Mouse (Mus musculus): ENCODE data around the gene 9230102O04Rik. TPM values are rescaled to one million over a fixed set of nuclear protein-coding genes. Genes with fewer than 3 reads are reported as not detected.

9230102O04Rik gene
- polyA plus RNA-seq, 1 experiment from 2014 or later: not detected

DNA sequence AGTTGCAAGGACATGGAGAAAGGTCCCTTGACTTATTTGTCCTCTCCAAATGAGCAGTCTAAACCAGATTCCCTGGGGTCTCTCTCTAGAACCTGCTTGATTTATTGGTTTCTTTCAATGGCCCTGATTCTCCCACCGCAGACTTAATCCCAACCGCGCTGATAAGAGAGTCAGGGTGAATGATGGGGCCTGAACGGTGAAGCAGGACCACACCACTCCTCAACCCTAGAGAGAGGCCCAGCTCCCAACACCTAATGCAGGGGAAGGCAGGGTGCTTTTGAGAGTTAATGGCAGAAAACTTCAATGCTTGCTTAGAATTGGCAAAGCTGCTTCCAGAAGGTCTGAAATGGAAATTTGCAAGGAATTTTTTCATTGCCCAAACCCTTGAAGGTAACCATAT, 14.1 kb downstream of the 9230102O04Rik start:
- H3K4me1 ChIP-seq (replicated peaks; ENCODE audit: control insufficient read depth, insufficient read depth, low read length): no peaks in the 10 kb centered on the region
- no peak overlapping the region for H3K27ac ChIP-seq (ENCODE audit: low read depth, low read length)
- ATAC-seq: no peak
- H3K9ac ChIP-seq (ENCODE audit: low read depth, low read length): no peak overlapping the region
- no peaks in the 10 kb centered on the region for H3K36me3 ChIP-seq (ENCODE audit: control insufficient read depth, insufficient read depth)
- no peak for TF ChIP-seq CTCF (IDR thresholded peaks at IDR 0.05; ENCODE audit: low read depth)
- peaks cover 65% of the 10 kb centered on the region for H3K27me3 ChIP-seq (replicated peaks; ENCODE audit: control insufficient read depth, insufficient read depth, low read length)
- no peaks in the 10 kb centered on the region for H3K9me3 ChIP-seq (ENCODE audit: control insufficient read depth)
- 32% methylated on average over 4 of the region's 4 CpGs for WGBS
- no peak overlapping the region for H3K4me3 ChIP-seq (ENCODE audit: low read depth, low read length)
- no peak overlapping the region for H3K4me2 ChIP-seq (replicated peaks; ENCODE audit: low read depth)

DNA sequence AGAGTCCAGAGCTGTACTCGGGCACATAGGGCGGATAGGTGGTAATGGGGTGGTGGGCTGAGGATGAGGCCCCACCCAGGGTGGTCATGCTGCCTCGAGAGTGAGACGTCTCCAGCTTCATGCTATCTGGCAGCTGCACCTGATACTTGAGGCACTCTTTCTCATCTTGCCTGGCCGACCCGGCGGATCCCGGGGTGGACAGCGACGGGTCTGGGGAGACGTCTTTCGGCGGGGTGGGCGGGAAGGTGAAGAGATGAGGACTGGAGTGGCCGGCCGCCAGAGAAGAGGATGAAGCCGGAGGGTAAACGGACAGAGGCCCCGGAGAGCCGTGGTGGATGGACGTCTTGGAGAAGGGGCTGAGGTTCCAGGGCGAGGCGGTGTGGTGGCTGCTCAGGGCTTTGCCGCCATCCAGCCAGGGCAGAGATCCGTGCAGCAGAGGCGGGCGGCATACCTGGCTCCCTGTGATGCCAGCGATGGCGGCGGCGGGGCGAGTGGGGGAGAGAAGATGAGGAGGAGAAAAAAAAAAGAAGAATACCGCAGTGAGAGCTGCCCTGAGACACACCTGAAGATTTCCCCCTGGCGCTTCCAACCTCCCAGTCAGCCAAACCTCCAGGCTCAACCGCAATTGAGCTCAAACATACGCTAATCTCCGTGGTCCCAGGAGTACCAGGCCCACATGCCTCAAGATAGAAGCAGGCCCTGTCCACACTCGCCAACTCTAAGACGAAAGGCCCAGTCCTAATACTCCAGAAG, 14.7 kb downstream of the 9230102O04Rik start:
- Histone ChIP-seq H3K27me3 (replicated peaks; ENCODE audit: control insufficient read depth, insufficient read depth, low read length) (peaks cover 59% of the 10 kb centered on the region), H3K4me3 (ENCODE audit: low read depth, low read length) (no peak overlapping the region), H3K9ac (ENCODE audit: low read depth, low read length) (no peak overlapping the region), H3K9me3 (ENCODE audit: control insufficient read depth) (no peaks in the 10 kb centered on the region), H3K36me3 (ENCODE audit: control insufficient read depth, insufficient read depth) (no peaks in the 10 kb centered on the region), H3K4me1 (replicated peaks; ENCODE audit: control insufficient read depth, insufficient read depth, low read length) (no peaks in the 10 kb centered on the region), H3K4me2 (replicated peaks; ENCODE audit: low read depth) (no peak overlapping the region), H3K27ac (ENCODE audit: low read depth, low read length) (no peak overlapping the region)
- no peak for TF ChIP-seq CTCF (IDR thresholded peaks at IDR 0.05; ENCODE audit: low read depth)
- WGBS: 18% methylated on average over 39 of the region's 39 CpGs
- no peak for ATAC-seq

DNA sequence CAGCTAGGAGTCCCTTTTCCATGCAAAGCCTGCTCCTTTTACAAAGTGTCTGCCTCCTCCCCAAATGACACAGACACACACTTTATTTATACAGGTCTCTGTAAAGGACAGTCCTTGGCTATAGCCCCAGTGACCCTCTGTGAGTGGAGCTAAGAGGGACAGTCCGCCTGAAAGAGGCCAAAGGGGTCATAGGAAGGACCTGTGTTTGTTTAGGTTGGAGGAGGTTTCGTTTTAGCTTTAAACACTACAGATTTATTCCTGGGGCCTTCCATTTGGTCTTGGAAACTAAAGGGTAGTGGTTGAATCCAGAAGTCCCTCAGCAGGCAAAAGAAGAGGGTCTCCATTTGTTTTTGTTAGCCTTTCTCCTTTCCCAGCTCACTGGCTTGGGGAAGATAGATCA, 15.6 kb downstream of the 9230102O04Rik start:
- WGBS: 54% methylated on average over 2 of the region's 2 CpGs
- H3K4me2 ChIP-seq (replicated peaks; ENCODE audit: low read depth): no peak overlapping the region
- no peaks in the 10 kb centered on the region for H3K36me3 ChIP-seq (ENCODE audit: control insufficient read depth, insufficient read depth)
- H3K4me3 ChIP-seq (ENCODE audit: low read depth, low read length): no peak overlapping the region
- H3K4me1 ChIP-seq (replicated peaks; ENCODE audit: control insufficient read depth, insufficient read depth, low read length): no peaks in the 10 kb centered on the region
- H3K9ac ChIP-seq (ENCODE audit: low read depth, low read length): no peak overlapping the region
- H3K9me3 ChIP-seq (ENCODE audit: control insufficient read depth): no peaks in the 10 kb centered on the region
- no peak for TF ChIP-seq CTCF (IDR thresholded peaks at IDR 0.05; ENCODE audit: low read depth)
- peaks cover 55% of the 10 kb centered on the region for H3K27me3 ChIP-seq (replicated peaks; ENCODE audit: control insufficient read depth, insufficient read depth, low read length)
- H3K27ac ChIP-seq (ENCODE audit: low read depth, low read length): no peak overlapping the region
- no peak for ATAC-seq

DNA sequence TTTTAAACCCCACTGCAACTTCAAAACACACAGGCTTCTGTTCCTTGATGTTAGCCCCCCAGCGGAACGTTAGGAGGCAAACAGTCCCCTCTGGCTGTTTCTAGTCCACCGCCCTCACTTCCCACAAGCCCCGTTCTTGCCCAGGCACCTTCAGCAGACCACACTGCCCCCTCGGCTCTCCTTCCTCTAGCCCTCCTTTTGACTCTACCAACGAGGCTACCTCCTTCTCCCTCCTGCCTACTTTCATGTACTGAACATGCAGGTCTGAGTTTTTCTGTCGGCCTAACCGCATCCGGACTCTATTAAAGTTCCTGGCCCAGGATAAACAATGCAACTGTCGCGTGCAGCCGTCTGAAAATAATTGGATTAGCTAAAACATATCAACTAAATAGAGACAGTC, 16.7 kb downstream of the 9230102O04Rik start:
- Histone ChIP-seq H3K9ac (ENCODE audit: low read depth, low read length) (no peak overlapping the region), H3K27ac (ENCODE audit: low read depth, low read length) (no peak overlapping the region), H3K4me1 (replicated peaks; ENCODE audit: control insufficient read depth, insufficient read depth, low read length) (no peaks in the 10 kb centered on the region), H3K4me2 (replicated peaks; ENCODE audit: low read depth) (no peak overlapping the region), H3K4me3 (ENCODE audit: low read depth, low read length) (no peak overlapping the region), H3K36me3 (ENCODE audit: control insufficient read depth, insufficient read depth) (no peaks in the 10 kb centered on the region), H3K9me3 (ENCODE audit: control insufficient read depth) (no peaks in the 10 kb centered on the region), H3K27me3 (replicated peaks; ENCODE audit: control insufficient read depth, insufficient read depth, low read length) (peaks cover 48% of the 10 kb centered on the region)
- ATAC-seq: no peak
- TF ChIP-seq CTCF (IDR thresholded peaks at IDR 0.05; ENCODE audit: low read depth): no peak
- WGBS: 41% methylated on average over 12 of the region's 12 CpGs

DNA sequence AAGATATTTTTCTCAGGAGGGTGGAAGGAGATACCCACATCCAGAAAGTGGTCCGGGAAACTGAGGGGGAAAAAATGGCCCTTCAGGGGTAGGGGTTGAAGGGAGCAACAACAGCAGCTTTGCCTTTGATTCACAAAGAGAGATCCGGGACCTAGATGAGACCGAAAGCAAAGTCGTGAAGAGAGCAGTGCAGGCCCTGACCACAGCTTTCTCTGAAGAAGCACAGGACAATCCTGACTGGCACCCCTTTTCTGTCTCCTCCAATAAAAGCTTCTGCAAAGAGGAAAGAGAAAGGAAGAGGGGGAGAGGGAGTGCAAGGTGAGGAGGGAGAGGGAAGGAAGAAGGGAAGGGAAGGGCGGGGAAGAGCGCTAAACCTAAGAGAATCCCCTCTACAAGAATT, 17.5 kb downstream of the 9230102O04Rik start:
- Histone ChIP-seq H3K4me2 (replicated peaks; ENCODE audit: low read depth) (no peak overlapping the region), H3K9ac (ENCODE audit: low read depth, low read length) (no peak overlapping the region), H3K27ac (ENCODE audit: low read depth, low read length) (no peak overlapping the region), H3K36me3 (ENCODE audit: control insufficient read depth, insufficient read depth) (no peaks in the 10 kb centered on the region), H3K9me3 (ENCODE audit: control insufficient read depth) (no peaks in the 10 kb centered on the region), H3K27me3 (replicated peaks; ENCODE audit: control insufficient read depth, insufficient read depth, low read length) (peaks cover 40% of the 10 kb centered on the region), H3K4me1 (replicated peaks; ENCODE audit: control insufficient read depth, insufficient read depth, low read length) (no peaks in the 10 kb centered on the region), H3K4me3 (ENCODE audit: low read depth, low read length) (no peak overlapping the region)
- no peak for ATAC-seq
- no peak for TF ChIP-seq CTCF (IDR thresholded peaks at IDR 0.05; ENCODE audit: low read depth)
- WGBS: 67% methylated on average over 6 of the region's 6 CpGs

DNA sequence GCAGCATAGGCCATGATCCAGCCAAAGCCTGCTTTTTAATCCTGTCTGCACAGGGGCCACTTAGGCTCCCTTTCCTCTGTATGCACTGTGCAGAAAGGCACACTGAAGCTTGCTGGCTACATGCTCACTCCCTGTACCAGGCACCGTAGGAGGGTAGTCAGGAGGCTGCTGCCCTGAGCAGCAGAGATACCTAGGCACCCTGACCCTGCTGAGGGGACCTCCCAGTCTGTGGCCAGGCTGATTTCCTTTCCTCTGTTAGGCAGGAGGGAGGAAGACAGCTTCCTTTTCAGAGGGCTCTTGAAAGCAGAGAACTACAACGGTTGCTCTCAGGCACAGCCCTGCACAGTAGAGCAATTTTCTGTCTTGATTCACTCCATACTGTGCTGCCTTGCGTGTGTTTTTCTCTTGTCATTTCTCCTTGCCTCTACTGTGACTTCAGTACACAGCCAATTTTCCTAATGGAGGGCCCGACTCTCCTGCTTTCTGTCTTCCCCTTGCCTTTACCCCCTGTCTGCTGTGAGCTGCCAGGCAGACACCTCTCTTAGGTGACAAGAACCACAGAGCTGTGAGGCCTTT, 18.1 kb downstream of the 9230102O04Rik start:
- no peaks in the 10 kb centered on the region for H3K9me3 ChIP-seq (ENCODE audit: control insufficient read depth)
- no peaks in the 10 kb centered on the region for H3K36me3 ChIP-seq (ENCODE audit: control insufficient read depth, insufficient read depth)
- peaks cover 35% of the 10 kb centered on the region for H3K27me3 ChIP-seq (replicated peaks; ENCODE audit: control insufficient read depth, insufficient read depth, low read length)
- no peak overlapping the region for H3K4me2 ChIP-seq (replicated peaks; ENCODE audit: low read depth)
- no peak overlapping the region for H3K27ac ChIP-seq (ENCODE audit: low read depth, low read length)
- H3K4me3 ChIP-seq (ENCODE audit: low read depth, low read length): no peak overlapping the region
- no peak overlapping the region for H3K9ac ChIP-seq (ENCODE audit: low read depth, low read length)
- no peaks in the 10 kb centered on the region for H3K4me1 ChIP-seq (replicated peaks; ENCODE audit: control insufficient read depth, insufficient read depth, low read length)
- 59% methylated on average over 4 of the region's 4 CpGs for WGBS
- no peak for ATAC-seq
- TF ChIP-seq CTCF (IDR thresholded peaks at IDR 0.05; ENCODE audit: low read depth): no peak

Measured in intestine, postnatal 0 days (tissue).